Mouse (Mus musculus) left cerebral cortex, postnatal 4 days (tissue): Measurements from ENCODE around the gene Ugt8a. TPM values are rescaled to one million over a fixed set of nuclear protein-coding genes. Genes with fewer than 3 reads are reported as not detected.
A peak's percentile ranks its signal among the peaks of the same experiment; 100 is the strongest.

ENCODE experiments used
- DNase-seq: peaks from one replicate; pipeline ENCODE4 v3.0.0-alpha.2; 2022
- intact Hi-C: fragments of 180-260 bp; cut with DNase I; formaldehyde crosslinking; loops from one replicate; pipeline ENCODE4 v1.15.1; 2025
- total RNA-seq, 2 experiments: library from RNA; stranded (reverse); gene quantifications; 2 replicates each; pipeline ENCODE4 v1.2.3; 2021

Ugt8a gene
- 1 to 10 TPM; 4.1 to 4.5 TPM for total RNA-seq

DNA sequence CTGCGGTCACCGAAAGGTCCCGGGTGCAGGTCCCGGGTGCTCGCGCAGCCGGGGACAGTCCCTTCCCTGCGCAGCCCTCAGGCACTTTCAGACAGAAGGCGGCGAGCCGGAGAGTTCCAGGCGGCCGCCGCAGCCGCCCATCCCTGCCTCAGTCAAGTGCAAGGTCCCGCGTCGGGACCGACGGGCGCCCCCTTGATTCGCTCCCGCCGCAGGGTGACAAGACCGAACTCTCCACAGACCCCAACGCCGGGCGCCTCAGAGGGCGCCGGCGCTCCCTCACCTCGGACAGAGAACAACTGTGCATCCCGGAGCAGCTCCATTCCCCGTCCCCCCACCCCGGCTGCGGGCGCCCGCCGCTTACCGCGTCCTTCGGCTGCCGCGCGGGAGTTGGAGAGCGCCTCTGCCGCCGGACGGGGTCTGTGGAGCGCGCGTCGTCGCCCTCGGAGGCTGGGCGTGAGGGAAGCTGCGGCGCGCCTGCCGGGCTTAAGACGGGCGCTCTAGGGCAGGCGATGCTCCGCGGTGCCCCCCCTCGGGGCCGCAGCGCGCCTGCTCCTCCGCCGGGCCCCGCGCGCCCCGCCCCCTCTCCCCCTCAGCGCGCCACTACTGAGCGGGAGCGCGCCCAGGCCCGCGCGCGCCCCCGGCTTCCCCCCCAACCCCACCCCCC lies at the start of gene Ugt8a:
Gene Ugt8a, minus strand, starts transcription at position 528 of the 664 bp plus-strand sequence.
- peak; percentile 75 for DNase-seq
- intact Hi-C loops, result no loop called here

DNA sequence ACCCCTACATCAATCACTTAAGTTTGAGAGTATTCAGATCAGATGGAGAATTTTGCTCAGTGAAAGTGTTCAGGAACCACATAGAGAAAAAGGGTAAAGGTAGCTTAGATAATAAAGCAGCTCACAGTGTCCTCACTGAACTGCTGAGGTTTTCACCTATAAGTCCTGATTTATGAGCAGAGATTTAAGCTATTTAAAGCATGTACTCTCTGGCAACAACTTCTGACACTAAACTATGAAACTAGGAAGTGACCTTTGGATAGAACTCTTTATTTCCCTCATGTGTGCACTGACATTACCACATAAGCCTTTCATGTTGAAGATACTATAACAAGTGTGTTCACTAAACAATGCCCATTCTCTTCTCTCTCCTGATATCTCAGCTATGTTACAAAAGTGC lies 48.2 kb upstream of the Ugt8a start:
- DNase-seq, result no peak
- intact Hi-C loops, result no loop called here

DNA sequence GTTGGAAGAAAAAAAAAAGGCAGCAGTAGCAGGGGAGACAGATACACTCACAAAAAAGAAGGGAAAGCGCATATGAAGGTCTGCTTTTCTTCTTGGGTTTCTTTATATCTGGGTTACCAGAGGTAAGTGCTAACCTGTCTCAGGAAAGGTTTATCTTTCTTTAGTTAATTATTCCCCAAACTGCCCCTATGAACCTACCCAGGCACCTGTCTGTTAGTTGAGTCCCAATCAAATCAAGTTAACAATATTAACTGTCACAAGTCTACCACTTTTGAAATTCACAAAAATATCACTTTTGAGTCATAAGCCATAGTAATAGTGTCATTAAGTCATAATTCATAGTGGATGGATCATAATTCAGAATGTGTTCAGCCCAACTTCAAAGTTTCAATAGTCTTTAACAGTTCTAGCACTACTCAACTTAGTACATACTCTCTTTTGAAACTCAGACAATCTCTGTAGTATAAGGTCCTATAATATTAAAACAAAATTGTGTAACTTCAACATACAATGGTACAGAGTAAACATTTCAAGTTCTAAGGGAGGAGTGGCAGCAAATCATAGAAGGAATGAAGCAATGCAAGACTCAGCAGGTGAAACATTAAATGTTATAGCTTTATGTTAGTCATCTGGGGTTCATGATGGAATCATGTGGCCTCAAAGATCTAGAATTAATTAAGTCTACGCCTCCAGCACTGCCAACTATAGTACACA lies 45.4 kb upstream of the Ugt8a start:
- no peak for DNase-seq

DNA sequence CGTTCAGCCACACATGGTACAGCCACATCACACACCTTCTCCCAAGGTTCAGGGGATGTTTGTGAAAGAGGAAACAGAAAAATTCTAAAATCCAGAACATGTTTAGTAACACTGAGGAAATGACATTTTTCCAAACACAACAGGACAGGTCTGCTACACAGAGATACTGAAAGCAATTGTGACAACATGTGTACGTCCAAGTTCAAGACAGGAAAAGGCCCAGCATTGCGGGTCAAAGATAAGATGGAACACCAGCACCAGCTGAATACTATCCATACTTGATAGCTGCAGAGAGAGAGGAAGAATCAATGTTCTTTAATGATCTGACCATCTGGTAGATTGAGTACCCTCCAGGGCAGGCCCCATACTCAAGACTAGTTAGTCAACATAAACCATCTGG lies 41.1 kb upstream of the Ugt8a start:
- intact Hi-C loops, result no loop called here
- no peak for DNase-seq

More for the DNA sequence above, 45.4 kb upstream of the Ugt8a start:
- intact Hi-C loops, result no loop called here

DNA sequence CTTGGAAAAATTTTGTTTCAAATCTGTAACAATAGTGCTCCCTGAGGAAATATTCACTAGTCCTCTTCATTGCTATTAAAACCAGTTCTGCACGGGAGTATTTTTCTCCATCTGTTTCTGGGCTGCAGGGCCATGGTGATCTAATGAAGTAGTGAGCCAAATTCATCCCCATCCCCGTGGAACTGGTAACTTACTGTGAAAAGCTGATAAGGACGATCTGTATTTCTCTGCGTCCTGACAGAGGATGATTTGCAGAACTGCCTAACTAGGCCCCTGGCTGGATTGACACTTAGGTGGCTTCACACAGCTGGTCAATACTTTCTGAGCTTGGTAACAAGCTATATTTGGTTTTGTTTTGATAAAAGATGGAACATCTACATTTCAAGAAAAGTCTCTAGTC lies 37.5 kb upstream of the Ugt8a start:
- intact Hi-C loops, result no loop called here
- DNase-seq, result no peak

DNA sequence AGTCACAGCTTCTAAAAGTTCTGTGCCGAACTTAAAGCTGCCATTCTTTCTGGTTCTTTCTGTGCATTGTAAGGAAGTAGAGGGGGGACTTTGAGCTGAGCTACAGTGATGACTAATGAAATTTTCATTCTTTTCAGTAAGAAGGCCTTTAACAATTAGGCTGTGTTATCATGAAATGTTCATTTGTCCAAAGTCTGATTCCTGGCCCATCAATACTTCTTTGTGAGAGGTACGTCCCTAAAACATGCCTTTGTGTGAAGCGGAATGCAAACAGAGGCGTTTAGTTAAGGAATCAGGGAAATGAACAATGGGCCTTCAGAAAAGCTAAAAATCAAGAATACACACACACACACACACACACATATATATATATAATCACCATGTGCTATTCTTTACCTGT lies 31.0 kb upstream of the Ugt8a start:
- intact Hi-C loops, result no loop called here
- DNase-seq, result no peak

DNA sequence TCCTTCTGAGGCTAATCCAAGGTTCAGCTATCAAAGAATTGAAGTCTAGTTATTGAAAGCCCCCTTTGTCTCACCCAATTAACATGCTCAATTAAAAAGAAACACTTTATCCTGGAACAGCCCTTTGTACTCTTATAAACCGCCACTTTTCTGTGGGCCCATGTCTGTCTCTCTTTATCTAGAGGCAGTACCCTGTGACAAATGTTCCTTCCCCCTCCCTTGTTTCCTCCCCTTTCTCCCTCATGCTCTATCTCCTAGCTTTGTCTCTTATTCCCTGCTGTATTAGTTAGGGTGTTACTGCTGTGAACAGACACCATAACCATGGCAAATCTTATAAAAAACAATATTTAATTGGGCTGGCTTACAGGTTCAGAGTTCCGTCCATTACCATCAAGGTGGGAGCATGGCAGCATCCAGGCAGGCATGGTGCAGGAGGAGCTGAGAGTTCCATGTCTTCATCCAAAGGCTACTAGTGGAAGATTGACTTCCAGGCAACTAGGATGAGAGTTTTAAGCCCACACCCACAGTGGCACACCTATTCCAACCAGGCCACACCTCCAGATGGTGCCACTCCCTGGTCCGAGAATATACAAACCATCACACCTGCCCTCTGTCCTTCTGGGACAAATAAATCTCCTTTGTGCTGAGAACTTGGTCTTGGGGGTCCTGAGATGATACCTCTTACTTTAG lies 17.9 kb upstream of the Ugt8a start:
- DNase-seq, result no peak
- intact Hi-C loops, result no loop called here

DNA sequence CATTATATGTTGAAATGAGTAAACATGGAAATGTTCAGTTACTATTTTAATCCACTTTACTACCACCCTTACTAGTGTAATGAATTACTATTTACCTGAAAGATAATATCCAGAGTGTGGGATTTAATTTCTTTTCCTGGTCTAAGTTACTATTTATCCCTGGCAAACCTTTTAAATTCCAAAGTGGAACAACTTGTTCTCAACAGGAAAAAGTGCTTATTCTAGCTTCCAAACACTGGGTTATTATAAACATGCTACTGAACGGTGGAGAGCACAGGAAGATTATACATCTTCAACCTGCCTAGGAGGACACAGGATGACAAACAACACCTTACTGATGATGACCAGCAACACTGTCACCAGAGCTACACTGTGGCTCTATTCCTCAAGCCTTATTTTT lies 16.5 kb upstream of the Ugt8a start:
- no peak for DNase-seq
- intact Hi-C loops, result no loop called here

DNA sequence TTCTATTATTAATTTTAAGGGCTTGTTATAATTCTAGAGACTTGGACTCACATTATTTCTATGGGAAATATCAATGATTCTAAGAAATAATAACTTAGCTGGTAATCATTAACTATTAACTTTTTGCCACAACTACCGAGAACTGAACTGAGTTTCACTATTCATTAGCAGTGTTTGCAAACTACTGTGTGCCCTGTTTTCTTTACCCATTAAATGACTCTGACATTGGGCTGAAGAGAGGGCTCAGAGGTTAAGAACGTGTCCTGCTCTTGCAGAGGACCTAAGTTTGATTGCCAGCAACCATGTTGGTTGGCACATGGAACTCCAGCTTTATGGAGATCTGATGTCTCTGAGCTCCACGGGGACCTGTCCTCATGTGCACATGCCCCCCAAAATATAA lies 2.4 kb upstream of the Ugt8a start:
- DNase-seq, result no peak
- intact Hi-C loops, result no loop called here

DNA sequence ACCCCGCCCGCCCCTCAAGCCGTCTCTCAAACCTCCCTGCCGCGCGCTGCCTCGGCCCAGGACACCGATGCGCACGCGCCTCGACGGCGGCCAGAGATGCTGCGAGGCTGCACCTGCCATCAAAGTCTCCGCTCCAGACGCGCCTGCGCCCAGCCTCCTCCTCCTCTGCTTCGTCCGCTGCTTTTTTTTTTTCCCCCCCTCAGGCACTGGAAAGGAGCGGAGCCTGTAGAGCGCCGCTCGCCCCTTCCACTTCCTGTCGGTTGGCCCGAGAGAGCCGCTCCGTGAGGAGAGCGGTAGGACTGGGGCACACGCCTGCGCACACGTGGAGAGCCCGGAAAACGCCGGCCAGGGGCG lies 314 bp upstream of the Ugt8a start:
- DNase-seq, result no peak
- intact Hi-C loops, result no loop called here

DNA sequence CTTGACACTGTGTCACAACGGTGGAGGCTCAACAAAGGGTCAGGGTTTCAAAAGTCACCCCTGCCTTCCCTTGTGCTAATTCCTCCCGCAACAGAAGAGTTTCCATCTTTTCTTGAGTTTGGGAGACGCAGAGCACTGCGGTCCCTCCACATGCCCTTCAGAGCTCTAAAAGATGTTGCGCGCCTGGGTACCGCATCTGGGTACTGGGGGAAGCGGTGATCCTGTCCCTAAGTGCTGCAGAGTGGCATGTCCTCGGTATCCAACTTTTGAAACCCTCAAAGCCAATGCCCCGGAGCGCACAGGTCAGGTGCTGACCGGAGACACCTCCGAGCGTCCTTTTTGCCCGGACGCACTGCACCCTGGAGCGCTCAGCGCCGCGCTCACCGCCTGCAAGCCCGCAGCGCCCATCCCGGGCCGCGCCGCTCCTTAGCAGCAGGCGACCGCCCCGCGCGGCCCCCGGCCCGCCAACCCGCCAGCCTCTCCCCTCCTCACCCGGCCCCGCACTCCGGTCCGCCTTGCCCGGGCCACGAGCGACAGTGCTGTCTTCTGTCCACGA lies 805 bp downstream of the Ugt8a start:
- intact Hi-C loops, result no loop called here

DNA sequence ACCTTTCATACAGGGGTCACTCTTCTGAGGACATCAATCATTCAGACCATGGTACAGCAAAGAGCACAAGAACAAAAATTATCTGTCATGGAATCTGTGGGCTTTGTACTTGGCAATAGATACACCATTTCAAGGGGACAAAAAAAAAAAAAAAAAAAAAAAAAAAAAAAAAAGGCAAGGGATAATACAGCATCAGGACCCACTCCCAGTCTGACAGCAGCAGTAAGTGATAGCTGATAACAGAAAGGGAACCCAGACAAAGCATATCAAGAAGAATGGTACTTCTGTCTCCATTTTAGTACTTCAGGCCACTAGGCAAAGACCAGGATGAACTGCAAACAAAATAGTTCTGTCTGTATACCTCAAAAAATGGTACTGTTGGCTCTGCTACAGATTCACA lies 2.6 kb downstream of the Ugt8a start:
- intact Hi-C loops, result no loop called here
- no peak for DNase-seq

More for the DNA sequence above, 805 bp downstream of the Ugt8a start:
- DNase-seq, result no peak

DNA sequence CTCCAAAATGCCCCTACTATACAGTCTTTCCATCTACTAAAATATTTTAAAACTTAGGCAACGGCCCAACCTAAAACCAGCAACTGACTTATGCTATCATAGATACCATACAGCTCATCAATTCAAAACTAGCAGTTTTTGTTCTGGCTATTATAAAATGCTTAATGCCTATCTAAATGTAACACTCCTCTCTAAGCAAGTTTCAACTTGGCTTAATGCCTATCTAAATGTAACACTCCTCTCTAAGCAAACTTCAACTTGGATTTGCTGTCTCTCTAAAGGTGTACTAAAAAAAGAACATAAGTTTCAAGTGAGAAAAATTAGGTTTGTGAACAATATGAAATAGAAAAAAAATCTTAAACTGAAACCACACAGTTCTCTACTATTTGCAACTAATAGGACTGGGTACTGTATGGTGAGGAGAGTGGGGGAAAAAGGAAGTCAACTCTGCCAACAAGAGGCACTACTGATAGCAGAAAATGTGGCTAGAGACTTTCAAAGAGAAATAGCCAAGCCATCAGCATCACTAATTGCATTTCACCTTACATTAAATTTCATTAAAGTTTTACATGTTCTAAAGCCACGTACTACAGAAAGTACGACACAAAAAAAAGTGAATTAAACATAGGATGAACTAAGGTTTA lies 5.7 kb downstream of the Ugt8a start:
- DNase-seq, result no peak
- intact Hi-C loops, result no loop called here

DNA sequence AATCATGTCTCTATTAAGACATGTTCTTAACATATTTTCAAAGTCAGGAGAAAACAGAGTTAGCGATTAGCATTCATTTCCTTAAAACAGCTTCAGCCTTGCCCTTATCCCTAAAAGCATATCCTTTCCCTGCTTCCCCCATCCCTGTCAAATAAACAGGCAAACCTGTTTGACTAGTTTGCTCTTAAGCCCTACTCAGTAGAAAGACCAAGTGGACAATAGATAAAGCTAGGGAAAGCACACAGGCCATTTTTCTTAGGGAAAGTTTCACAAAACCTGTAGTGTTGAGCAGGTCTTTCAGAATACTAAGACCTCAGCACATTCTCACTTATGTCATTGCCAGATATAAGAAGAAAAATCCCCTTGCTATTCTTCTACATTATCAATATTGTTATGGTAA lies 7.4 kb downstream of the Ugt8a start:
- DNase-seq, result no peak
- intact Hi-C loops, result no loop called here

DNA sequence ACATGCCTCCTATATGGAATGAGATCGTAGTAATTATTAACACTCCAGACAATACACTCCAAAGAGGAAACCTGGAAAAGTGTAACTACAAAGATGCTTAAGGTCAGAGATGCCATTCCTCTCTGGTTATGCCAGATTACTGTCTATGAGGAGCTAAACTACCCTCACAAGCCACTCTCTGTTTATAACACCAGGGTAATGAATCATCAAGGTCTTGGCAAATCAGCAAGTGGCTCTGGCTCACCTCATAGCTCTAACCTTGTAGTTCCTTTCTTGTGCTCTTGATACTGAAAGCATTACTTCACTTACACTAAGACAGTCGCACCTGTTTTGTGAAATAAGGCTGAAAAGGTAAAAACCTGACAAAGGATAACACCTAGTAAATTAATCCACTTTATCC lies 17.5 kb downstream of the Ugt8a start:
- no peak for DNase-seq
- intact Hi-C loops, result no loop called here

DNA sequence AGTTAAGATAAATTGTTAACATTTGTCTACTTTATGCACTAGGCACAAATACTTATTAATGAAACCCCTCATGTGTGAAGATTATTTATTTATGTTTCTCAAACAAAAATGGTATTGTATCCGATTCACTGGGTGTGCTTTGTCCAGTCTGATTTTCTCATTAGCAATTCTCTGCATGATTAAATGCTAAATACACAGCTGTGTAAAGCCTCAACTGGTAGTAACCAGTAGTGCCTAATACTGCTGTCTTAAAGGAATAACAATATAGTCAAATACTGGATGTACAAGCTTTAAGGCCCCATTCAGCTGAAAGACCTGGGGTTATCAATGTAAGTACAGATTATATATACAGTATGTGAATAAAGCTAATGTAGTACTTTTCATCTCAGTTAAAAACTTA lies 39.4 kb downstream of the Ugt8a start:
- intact Hi-C loops, result no loop called here
- DNase-seq, result no peak

DNA sequence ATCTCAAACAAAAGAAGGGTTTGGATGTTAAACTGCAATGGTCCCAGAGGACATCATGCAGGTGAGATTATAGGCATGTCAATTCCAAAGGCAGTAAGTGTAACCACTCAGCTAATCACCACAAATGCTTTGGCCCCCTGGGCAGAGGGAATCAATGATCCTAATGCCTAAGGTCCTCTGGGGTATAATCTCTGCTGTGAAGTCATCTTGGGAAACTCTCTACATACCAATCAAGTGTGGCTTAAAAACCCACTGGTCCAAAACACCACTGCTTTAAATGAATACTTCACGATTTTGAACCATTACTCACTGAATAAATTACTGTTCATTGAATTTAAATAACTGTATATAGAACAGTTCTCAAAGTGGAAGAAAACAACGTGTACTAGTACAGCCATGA lies 51.3 kb downstream of the Ugt8a start:
- no peak for DNase-seq
- intact Hi-C loops, result no loop called here

DNA sequence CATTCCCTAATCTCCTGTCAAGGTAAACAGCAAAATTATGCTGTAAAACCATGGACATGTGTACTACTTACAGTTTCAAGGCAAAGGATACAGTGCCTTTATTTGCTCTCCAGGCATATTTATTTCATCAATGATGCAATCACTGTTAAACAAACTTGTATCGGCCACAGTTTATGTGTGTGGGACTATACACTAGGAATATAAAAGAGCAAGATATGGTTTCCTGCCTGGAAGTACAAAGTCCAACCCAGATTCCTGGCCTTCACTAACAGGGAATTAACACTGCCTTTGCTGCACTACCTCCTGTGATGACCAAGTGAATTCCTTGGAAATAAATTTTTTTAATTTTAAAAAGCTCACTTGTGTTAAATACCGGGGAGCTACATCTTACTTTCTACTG lies 53.5 kb downstream of the Ugt8a start:
- no peak for DNase-seq
- intact Hi-C loops, result no loop called here

DNA sequence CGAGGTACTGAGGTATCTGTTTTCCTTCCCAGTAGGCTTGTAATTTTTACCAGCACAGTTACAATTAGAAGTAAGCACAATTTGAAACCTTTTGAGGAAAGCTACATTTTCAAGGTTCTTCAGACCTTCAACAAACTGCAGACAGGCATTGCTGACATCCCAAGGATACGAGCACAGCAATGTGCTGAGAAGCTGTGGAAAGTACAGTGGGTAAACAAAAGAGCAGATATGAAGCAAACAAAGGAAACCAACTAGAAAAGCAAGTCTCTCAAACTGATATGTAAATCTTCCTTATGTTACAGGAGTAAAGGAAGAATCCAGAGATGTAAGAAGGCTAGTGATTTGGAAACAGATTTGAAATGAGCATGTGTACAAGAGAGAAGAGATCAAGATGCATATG lies 54.0 kb downstream of the Ugt8a start:
- no peak for DNase-seq
- intact Hi-C loops, result no loop called here

DNA sequence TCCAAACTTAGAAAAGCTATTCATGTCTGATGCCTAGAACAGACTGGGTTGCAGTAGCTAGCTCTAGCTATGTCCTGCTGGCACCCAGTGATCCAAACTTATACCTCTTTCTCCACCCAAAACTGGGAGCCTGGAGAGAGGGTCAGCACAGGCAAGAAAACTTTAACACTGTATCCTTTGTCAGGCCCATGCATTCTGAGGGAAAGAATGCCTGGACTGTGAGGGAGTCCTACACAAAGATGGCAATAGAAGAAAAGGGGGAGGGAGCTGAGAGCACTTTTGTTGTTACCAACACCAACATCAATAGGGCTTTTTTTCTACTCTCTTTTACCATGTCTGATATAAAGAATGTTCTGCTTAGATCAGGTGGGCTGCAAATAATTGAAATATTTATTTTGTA lies 55.4 kb downstream of the Ugt8a start:
- DNase-seq, result no peak
- intact Hi-C loops, result no loop called here

DNA sequence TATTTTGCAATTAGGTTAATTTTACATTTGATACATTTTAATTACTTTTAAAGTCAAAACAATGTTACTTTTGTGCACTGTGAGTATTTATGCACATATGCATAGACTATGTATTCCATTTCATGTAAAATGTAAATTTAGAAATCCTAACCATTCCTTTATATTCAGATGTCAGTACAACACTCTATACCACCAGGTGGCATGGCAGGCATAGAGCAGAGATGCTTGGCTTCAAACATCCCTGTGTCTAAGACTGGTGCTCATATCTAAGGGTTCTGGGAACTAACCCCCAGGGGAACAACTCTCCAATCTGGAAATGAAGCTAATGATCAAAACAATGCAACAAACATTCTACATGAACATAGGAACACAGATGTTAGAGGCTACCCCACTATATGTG lies 56.6 kb downstream of the Ugt8a start:
- no peak for DNase-seq
- intact Hi-C loops, result no loop called here
